Mouse (Mus musculus): ENCODE measurements around the gene Lrrc61. TPM values are rescaled to one million over a fixed set of nuclear protein-coding genes. Genes with fewer than 3 reads are reported as not detected.

Gene Lrrc61
- total RNA-seq, 1 experiment from 2014 or later: 11.2 TPM

GRCm38 (mm10) chr6:48545251-48545650, 9.3 kb upstream of the Lrrc61 start:
- ATAC-seq (replicated peaks; ENCODE audit: insufficient number of reproducible peaks, low FRiP score, low TSS enrichment, poor library complexity, severe bottlenecking): no peak

DNA sequence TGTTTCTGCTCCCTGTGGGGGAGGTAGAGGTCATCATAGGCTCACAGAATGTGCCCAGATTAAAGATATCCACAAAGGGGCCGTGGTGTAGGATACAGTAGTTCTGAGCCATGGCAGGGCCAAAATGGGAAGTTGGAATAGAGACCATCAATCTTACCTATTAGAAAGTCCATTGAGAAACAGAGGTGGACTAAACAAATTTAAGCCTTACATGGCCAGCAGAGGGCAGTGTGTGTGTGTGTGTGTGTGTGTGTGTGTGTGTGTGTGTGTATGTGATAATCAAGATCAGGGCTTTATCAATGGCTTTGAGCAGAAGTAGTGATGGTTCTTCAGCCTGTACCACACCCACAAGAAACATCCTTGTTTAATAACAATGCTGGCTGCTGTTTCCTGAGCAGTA, 8.3 kb upstream of the Lrrc61 start:
- no peak for ATAC-seq (replicated peaks; ENCODE audit: insufficient number of reproducible peaks, low FRiP score, low TSS enrichment, poor library complexity, severe bottlenecking)

DNA sequence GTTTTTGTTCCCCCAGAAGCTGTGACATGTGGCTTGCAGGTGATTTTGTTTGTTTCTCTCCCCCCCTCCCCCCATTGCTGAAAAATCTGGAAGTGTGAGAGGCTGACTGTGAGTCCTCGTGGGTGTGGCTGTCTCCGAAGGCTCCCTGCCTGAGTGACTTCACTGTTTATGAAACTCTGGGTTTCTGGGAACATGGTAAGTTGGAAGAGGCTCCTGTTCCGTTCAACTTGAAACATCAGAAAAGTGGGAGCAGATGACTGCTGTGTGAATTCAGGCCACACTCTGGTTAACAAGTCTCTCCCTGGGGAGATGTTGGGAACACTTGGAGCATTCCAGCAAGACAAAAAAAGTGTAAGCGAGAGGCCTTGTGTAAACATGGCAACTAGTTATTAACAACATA, 7.7 kb upstream of the Lrrc61 start:
- no peak for ATAC-seq (replicated peaks; ENCODE audit: insufficient number of reproducible peaks, low FRiP score, low TSS enrichment, poor library complexity, severe bottlenecking)

DNA sequence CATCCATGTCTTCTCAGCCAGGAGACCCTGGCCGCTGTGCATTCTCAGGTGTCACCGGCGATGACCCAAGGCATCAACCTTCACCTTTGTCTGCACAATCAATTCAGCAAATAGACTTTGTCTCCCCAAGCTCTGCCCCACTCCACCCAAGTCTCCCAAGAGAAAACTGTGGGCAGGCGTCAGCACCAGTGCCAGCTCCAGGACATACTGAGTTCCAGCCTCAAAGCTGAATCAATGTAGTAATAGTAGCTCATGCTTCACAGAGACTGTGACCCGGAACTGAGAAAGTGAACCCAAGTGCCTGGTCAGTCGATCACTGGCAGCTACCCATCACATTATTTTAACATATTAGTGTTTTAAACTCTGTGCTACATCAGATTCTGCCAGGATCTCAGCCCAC, 6.3 kb upstream of the Lrrc61 start:
- no peak for ATAC-seq (replicated peaks; ENCODE audit: insufficient number of reproducible peaks, low FRiP score, low TSS enrichment, poor library complexity, severe bottlenecking)

DNA sequence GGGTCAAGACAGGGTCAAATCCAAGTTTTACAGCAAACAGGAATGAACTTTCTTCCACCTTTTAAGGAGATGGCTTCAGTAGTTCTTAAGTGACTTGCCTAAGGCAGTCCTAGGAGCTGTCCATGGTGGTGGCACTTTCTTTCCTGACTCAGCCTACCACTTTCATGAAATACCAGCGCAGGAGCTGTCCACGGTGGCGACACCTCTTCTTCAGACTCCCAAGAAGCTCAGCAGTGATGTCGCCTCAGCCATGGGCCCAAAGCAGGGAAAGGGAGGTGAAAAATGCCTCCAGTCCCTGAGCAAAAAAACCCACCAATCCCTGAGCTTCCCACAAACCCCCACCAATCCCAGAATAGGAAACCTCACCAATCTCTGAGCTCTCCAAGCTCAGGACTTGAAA, 1.7 kb upstream of the Lrrc61 start:
- no peak for ATAC-seq (replicated peaks; ENCODE audit: insufficient number of reproducible peaks, low FRiP score, low TSS enrichment, poor library complexity, severe bottlenecking)

- ATAC-seq (replicated peaks; ENCODE audit: insufficient number of reproducible peaks, low FRiP score, low TSS enrichment, poor library complexity, severe bottlenecking): no peak
Measured at GRCm38 (mm10) chr6:48553819-48554218, 777 bp upstream of the Lrrc61 start.

GRCm38 (mm10) chr6:48555104-48555890, 701 bp downstream of the Lrrc61 start:
- peak; percentile 50; the same call in 1 of the 2 replicates for ATAC-seq (replicated peaks; ENCODE audit: insufficient number of reproducible peaks, low FRiP score, low TSS enrichment, poor library complexity, severe bottlenecking)

DNA sequence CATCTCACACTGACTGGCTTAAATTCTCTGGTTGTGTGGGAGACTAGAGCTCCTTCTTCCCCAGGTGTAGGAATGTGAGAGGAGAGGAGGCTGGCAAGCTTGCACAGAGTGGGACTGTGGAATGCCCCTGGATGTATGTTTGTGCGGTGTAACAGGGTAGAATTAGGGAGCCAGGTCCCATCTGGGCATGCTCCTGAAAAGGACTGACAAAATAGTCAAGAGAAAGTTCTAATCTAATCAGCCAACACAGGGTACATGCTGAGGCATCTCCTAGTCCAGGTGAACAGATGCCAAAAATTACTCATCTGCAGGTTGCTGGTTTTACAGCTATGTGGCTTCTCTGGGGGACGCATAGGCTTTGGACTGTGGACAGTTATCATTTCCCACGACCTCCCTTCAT, 1.4 kb downstream of the Lrrc61 start:
- ATAC-seq (replicated peaks; ENCODE audit: insufficient number of reproducible peaks, low FRiP score, low TSS enrichment, poor library complexity, severe bottlenecking): no peak

GRCm38 (mm10) chr6:48565693-48566310, 11.2 kb downstream of the Lrrc61 start:
- no peak for ATAC-seq (replicated peaks; ENCODE audit: insufficient number of reproducible peaks, low FRiP score, low TSS enrichment, poor library complexity, severe bottlenecking)

DNA sequence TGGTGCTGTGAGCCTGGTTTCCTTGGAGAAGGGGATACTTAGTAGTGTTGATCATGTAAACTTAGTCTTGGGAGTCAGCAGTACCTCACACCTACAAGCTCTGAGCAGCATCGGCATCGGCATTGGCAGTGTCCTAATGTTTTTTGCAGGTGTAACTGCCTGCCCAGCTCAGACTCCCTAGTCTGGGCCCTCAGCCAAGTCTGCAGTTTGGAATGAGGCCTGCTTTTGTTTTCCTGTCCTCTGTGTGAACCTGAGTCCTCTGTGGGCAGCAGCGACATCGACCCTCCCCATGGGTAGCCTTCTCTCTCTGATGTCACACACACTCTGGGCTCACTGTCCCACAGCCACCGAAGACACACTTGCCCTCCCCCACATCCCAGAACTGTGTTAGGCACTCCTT, 11.7 kb downstream of the Lrrc61 start:
- no peak for ATAC-seq (replicated peaks; ENCODE audit: insufficient number of reproducible peaks, low FRiP score, low TSS enrichment, poor library complexity, severe bottlenecking)

DNA sequence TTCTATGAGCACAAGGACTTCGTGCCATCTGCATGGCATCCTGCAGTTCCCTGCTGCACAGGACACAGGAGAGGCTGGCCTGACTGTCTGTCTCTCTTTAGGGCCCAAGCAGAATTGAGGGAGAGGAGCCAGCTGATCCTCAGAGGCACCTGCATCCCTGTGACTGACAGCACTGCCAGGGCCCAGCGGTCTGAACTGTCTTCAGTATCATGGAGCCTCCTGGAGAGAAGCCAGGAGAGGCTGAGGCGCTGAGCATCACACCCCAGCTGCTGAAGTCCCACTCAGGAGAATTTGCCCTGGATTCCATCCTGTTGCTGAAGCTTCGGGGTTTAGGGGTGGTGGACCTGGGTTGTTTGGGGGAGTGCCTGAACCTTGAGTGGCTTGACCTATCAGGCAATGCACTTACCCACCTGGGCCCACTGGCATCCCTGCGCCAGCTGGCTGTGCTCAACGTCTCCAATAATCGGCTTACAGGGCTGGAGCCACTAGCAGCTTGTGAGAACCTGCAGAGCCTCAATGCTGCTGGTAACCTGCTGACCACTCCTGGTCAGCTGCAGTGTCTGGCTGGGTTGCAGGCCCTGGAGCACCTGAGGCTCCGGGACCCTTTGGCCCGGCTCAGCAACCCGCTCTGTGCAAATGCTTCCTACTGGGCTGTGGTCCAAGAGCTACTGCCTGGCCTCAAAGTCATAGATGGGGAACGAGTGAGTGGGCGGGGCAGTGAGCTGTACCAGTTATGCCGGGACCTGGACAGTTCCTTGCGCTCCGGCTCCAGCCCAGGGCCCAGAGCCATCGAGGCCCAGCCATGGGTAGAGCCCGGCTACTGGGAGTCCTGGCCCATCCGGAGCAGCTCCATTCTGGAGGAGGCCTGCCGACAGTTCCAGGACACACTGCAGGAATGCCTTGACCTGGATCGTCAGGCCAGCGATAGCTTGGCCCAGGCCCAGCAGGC, 13.7 kb downstream of the Lrrc61 start:
- 0 out of 2 replicates have a peak, but pooled peaks have one; percentile 9 for ATAC-seq (replicated peaks; ENCODE audit: insufficient number of reproducible peaks, low FRiP score, low TSS enrichment, poor library complexity, severe bottlenecking)

DNA sequence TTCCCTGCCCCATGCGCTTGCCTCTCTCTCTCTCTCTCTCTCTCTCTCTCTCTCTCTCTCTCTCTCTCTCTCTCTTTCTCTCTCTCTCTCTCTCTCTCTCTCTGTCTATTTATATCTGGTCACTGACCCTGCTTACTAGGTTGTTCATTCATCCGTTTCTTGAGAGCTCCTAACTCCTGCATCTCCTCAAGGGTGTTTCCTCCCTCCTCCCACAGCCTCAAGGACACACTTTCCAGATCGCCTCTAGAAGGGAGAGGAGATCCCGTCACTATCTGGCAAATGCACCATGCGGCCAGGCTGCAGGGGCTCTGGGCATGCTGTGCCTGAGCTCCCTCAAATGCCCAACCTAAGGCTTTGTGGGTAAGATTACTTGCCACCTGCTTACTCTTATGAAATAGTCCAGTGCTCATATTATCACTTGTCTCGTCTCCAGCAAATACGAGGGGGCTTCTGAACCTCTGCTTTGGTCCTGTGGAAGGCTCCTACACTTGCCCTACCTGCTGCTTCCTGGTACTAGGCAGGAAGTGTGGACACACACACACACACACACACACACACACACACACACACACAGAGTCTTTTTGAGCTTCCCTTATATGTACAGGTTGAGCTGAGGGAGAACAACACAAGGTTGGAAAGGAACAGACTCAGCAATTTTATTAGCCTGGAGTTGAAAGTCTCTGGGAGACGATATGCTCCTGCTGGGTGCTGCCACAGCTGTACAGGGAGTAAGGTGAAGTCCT, 14.6 kb downstream of the Lrrc61 start:
- ATAC-seq (replicated peaks; ENCODE audit: insufficient number of reproducible peaks, low FRiP score, low TSS enrichment, poor library complexity, severe bottlenecking): no peak

- no peak for ATAC-seq (replicated peaks; ENCODE audit: insufficient number of reproducible peaks, low FRiP score, low TSS enrichment, poor library complexity, severe bottlenecking)
Measured at GRCm38 (mm10) chr6:48572014-48572413, 17.4 kb downstream of the Lrrc61 start.

DNA sequence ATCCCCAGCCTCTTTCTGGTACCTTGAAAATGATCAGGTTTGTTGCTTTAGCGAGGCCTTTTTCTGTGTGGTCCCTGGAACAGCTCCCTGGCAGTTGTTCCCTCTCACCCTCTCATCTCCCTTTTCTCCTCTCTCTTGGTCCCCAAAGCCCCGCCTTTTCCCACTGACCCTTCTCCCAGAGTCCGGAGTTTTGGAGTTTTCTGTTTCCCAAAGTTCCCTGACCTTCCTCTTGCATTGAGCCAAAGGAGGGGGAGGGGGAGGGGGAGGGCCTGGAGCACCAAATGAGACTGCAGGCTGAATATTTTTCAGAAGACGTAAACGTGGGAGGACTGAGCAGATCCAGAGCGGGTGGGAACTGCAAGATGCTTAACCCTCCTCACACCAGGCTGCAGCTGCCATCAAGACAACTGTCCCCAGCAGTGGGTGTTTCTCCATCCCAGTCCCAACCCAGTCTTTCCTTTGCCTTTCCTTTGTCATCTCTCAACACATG, 18.0 kb downstream of the Lrrc61 start, which contains the start of gene Rarres2:
Rarres2 (minus strand) TSS at position 218 of the 490 bp plus-strand sequence.
- no peak for ATAC-seq (replicated peaks; ENCODE audit: insufficient number of reproducible peaks, low FRiP score, low TSS enrichment, poor library complexity, severe bottlenecking)

- no peak for ATAC-seq (replicated peaks; ENCODE audit: insufficient number of reproducible peaks, low FRiP score, low TSS enrichment, poor library complexity, severe bottlenecking)
Measured at GRCm38 (mm10) chr6:48573280-48573679, 18.7 kb downstream of the Lrrc61 start.

DNA sequence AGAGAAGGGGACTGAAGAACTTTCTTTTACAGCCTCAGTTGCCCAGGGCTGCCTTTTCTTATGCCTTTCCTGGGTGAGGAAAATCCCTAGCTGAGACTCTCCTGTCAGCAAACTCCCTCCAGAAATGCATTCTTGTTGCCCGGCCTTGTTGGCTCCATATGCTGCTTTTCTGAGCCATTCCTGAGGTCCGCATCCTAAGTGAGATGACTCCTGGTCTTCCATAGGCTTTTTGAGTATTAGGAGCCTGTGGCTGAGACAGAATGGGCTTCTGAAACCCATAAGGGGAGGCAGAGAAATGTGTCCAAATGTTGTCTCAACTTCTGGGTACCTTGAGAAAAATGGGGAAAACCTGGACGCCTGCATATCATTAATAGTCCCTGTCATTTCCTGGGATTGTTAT, 19.4 kb downstream of the Lrrc61 start:
- no peak for ATAC-seq (replicated peaks; ENCODE audit: insufficient number of reproducible peaks, low FRiP score, low TSS enrichment, poor library complexity, severe bottlenecking)

DNA sequence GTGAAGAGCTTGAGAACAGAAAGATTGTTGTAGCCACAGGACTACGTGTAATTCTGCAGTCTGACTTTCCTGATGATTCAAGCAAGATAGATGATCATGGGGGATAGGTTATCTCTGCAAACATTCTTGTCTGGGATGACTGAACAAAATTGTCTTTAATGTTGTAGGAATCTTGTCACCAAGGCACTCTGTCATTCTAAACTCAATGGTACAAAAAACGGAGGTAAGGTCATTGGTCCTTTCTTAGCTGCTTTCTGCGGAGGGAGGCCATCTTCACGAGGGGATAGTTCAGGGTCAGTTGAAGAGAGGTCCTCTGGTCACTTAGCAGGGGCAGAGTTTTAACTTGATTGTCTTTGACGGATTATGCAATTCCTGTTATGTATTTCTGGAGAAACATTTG, 24.1 kb downstream of the Lrrc61 start:
- ATAC-seq (replicated peaks; ENCODE audit: insufficient number of reproducible peaks, low FRiP score, low TSS enrichment, poor library complexity, severe bottlenecking): no peak

DNA sequence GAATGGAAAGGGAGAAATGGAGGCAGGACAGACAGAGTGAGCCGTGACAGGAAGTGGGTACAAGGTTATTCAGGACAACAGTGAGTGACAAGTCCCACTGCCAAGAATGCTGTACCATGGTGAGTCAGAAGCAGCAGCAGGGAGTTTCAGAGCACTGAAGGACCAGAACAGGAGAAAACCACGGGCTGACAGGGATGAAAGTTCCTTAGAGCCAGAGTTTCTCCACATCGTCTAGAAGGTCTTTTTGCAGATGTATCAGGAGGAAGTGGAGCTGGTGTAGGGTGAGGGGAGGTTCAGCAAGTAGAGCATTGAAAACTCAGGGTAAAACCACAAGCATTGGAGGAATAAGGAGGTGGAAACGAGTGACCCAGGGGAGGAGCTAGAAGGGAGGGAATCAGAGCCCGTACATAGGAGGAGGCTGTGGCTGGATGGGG, 24.6 kb downstream of the Lrrc61 start:
- peak; percentile 74 for ATAC-seq (replicated peaks; ENCODE audit: insufficient number of reproducible peaks, low FRiP score, low TSS enrichment, poor library complexity, severe bottlenecking)
